Mouse (Mus musculus) limb, embryonic 11.5 days (tissue): ENCODE measurements at regions not wholly inside any gene's neighbourhood (a gene's known extent, or its start where the extent isn't known, plus 50 kb on each side); places are given as distances from the start of the nearest gene placed in this dataset.
"Not testable (repeated sequence)": the region's sequence is repeated elsewhere in the genome, so short reads cannot be mapped to it uniquely, and the experiment has no call there.

Experiments
- ATAC-seq: fragments of 200-750 bp; cut with Nextera tagmentation; 2 replicates; pipeline ENCODE4 v1.8.0; 2017; ENCODE audit warnings: low read depth; ENCODE audit not compliant: insufficient number of reproducible peaks, low FRiP score, low TSS enrichment
- DNase-seq: peaks from one replicate; pipeline ENCODE4 v3.0.0-alpha.2; 2015; ENCODE audit warnings: low spot score
- H3K27ac ChIP-seq: fragments of 300-500 bp; sonication (generic); replicated peaks from 2 replicates; pipeline ENCODE4 v1.5.1; 2014; ENCODE audit warnings: low read depth, mild to moderate bottlenecking, low read length
- H3K27me3 ChIP-seq: fragments of 300-500 bp; sonication (generic); 2 replicates; pipeline ENCODE4 v1.6.1; 2014; ENCODE audit warnings: mild to moderate bottlenecking, low read length, mixed read lengths; ENCODE audit not compliant: control insufficient read depth, insufficient read depth
- H3K36me3 ChIP-seq: fragments of 300-500 bp; sonication (generic); 2 replicates; pipeline ENCODE4 v1.6.1; 2014; ENCODE audit warnings: mild to moderate bottlenecking, low read length, moderate library complexity, mixed read lengths; ENCODE audit not compliant: control insufficient read depth, insufficient read depth
- H3K4me1 ChIP-seq: fragments of 300-500 bp; sonication (generic); 2 replicates; pipeline ENCODE4 v1.6.1; 2014; ENCODE audit warnings: low read length, mixed read lengths; ENCODE audit not compliant: control insufficient read depth, insufficient read depth
- H3K4me2 ChIP-seq: fragments of 300-500 bp; sonication (generic); 2 replicates; pipeline ENCODE4 v1.6.1; 2014; ENCODE audit warnings: low read depth, mild to moderate bottlenecking, moderate library complexity; ENCODE audit not compliant: severe bottlenecking
- H3K4me3 ChIP-seq: fragments of 300-500 bp; sonication (generic); 2 replicates; pipeline ENCODE4 v1.5.1; 2014; ENCODE audit warnings: low read depth, low read length
- H3K9ac ChIP-seq: fragments of 300-500 bp; sonication (generic); 2 replicates; pipeline ENCODE4 v1.6.1; 2014; ENCODE audit warnings: mild to moderate bottlenecking, low read length
- H3K9me3 ChIP-seq: fragments of 300-500 bp; sonication (generic); 2 replicates; pipeline ENCODE4 v1.6.1; 2016; ENCODE audit warnings: low read length; ENCODE audit not compliant: control insufficient read depth
- WGBS: fragments of 180-500 bp; shearing (Covaris S2); extraction: QIAGEN DNeasy Blood & Tissue Kit; methylation state at CpG from one replicate; pipeline ENCODE4 v1.1.7; 2014; 5-methylcytosine and 5-hydroxymethylcytosine counted together

DNA sequence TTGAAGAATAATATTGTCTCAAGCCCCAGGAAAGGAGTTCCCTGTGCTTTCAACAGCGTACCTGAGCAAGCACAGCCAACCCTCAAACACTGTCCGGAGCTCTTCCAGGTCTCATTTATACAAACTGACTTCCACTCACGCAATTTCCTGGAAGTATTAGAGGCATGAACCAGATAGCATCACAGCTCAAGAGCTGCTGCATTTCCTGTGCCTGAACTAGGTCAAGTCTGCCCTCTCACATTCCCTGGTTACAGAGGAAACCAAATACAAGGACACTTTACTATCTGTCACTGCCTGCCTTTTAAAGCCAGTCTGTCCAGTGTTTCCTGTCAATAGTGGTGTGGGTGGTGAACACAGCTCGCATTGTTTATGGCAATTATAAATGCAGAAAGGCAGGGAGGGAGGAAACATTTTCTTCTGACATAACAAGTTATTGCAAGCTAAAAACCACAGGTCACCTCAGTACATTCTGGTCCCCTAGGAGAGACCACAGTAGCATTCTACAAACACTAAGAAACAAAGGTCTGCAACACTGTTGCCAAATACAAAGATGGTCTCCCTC, 120.3 kb upstream of the Intu start:
- ATAC-seq, result no peak
- Histone ChIP-seq H3K9me3 (no peaks in the 10 kb centered on the region), H3K4me1 (0 out of 2 replicates have a peak, but pooled peaks cover 6% of the 10 kb centered on the region), H3K4me2 (no peak overlapping the region), H3K9ac (no peak overlapping the region), H3K27me3 (no peaks in the 10 kb centered on the region), H3K4me3 (no peak overlapping the region), H3K27ac (no peak overlapping the region), H3K36me3 (no peaks in the 10 kb centered on the region)
- 71% methylated on average over 4 of the region's 4 CpGs for WGBS
- no peak for DNase-seq

DNA sequence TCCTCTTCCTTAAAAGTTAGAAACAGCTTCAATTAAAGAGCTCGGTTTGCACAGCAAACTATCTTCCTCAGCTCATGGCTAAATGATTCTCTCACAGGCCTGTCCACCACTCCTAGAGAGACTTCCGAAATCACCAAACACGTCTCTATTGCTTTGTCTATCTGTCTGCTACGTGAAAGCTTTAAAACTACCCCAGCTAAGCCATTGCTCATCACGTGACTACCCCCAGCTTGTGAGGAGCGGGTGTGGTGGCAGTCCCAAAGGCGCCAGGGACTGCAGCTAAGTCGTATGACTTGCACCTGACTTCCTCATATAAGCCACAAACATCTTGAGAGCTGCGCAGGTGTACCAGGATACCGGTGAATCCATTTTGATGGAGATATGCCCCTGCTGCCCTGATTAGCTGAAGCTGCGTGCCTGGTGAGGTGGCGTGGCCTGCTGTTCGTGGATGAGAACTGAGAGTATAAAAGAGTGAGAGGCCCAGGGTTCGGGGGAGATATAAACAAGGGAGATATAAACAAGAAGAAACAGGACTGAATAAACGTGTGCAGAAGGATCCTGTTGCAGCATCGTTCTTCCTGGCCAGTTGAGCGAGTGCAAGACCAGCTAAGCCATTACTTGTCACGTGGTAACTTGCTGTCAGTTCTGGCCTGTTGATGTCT, 105.8 kb upstream of the Intu start:
- not testable (repeated sequence) for H3K9me3 ChIP-seq, H3K4me2 ChIP-seq, H3K4me1 ChIP-seq, H3K36me3 ChIP-seq, H3K27ac ChIP-seq, H3K27me3 ChIP-seq, ATAC-seq, DNase-seq, H3K4me3 ChIP-seq, H3K9ac ChIP-seq
- 66% methylated on average over 16 of the region's 18 CpGs for WGBS

DNA sequence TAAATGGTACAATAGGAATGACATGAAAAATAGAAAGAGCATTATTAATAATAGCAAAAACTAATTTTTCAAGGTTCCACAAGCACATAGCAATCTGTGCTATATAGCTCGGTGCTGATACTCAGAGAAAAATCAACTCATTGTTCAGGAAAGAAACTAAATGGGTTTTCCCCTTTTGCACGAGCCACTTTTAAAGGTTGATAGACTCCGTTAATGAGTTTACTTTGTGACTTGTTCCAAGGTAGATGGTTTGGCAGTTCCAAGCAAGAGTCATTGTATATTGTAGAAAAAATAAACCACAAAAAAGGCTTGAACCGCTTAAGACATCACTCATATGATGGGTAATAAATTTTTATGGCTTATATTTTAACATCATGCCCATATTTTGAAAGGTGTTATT, 105.0 kb upstream of the Intu start:
- Histone ChIP-seq H3K27me3 (no peaks in the 10 kb centered on the region), H3K4me1 (no peaks in the 10 kb centered on the region; the same call in 1 of the 2 replicates), H3K4me3 (no peak overlapping the region), H3K4me2 (no peak overlapping the region), H3K36me3 (no peaks in the 10 kb centered on the region), H3K9me3 (no peaks in the 10 kb centered on the region), H3K27ac (no peak overlapping the region), H3K9ac (no peak overlapping the region)
- DNase-seq, result no peak
- 75% methylated on average over 4 of the region's 4 CpGs for WGBS
- no peak for ATAC-seq

DNA sequence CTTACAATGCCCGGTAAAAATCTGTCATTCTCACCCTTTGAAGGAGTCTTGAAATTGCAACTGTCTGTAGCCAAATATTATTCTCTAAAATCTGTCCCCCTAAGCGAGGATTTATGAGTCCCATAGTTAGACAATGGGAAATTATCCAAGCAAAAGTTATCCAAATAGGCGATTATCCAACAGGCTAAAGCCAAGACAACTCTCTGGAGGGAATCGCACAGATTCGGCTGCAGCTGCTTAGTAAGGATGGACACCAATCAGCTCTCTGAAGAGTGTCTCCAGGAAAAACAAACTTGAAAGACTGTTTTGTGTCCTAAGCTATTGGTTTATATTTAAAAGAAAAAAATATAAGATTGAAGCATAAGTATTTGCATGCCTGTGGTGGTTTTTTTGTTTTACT, 103.1 kb upstream of the Intu start:
- H3K4me2 ChIP-seq, result no peak overlapping the region
- ATAC-seq (no peak), DNase-seq (no peak)
- H3K4me3 ChIP-seq, result no peak overlapping the region
- no peaks in the 10 kb centered on the region for H3K27me3 ChIP-seq
- H3K36me3 ChIP-seq, result no peaks in the 10 kb centered on the region
- 88% methylated on average over 5 of the region's 5 CpGs for WGBS
- H3K4me1 ChIP-seq, result no peaks in the 10 kb centered on the region; the same call in 1 of the 2 replicates
- H3K9me3 ChIP-seq, result no peaks in the 10 kb centered on the region
- no peak overlapping the region for H3K27ac ChIP-seq
- no peak overlapping the region for H3K9ac ChIP-seq

DNA sequence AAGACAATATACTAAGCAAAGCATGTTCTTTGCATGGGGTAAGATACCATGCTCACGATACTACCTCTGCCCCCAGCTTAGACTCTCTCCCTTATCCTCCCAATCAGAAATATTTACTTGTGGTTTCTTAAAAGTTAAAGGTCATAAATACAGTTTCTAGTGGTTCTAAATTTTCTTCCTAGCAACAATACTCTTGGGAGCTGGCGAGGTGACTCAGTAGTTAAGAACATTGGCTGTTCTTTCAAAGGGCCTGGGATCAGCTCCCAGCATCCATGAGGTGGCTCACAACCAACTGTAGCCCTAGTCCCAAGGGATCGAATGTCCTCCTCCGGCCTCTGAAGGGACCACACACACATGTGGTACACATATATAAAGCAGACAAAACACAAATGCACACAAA, 92.8 kb upstream of the Intu start:
- H3K4me2 ChIP-seq, result no peak overlapping the region
- no peak overlapping the region for H3K9ac ChIP-seq
- H3K4me1 ChIP-seq, result peaks cover 3% of the 10 kb centered on the region
- WGBS, result 93% methylated on average over 4 of the region's 4 CpGs
- no peak overlapping the region for H3K27ac ChIP-seq
- 0 out of 2 replicates have a peak, but pooled peaks cover 2% of the 10 kb centered on the region for H3K27me3 ChIP-seq
- H3K9me3 ChIP-seq, result no peaks in the 10 kb centered on the region
- no peaks in the 10 kb centered on the region for H3K36me3 ChIP-seq
- no peak for DNase-seq
- ATAC-seq, result no peak
- no peak overlapping the region for H3K4me3 ChIP-seq

DNA sequence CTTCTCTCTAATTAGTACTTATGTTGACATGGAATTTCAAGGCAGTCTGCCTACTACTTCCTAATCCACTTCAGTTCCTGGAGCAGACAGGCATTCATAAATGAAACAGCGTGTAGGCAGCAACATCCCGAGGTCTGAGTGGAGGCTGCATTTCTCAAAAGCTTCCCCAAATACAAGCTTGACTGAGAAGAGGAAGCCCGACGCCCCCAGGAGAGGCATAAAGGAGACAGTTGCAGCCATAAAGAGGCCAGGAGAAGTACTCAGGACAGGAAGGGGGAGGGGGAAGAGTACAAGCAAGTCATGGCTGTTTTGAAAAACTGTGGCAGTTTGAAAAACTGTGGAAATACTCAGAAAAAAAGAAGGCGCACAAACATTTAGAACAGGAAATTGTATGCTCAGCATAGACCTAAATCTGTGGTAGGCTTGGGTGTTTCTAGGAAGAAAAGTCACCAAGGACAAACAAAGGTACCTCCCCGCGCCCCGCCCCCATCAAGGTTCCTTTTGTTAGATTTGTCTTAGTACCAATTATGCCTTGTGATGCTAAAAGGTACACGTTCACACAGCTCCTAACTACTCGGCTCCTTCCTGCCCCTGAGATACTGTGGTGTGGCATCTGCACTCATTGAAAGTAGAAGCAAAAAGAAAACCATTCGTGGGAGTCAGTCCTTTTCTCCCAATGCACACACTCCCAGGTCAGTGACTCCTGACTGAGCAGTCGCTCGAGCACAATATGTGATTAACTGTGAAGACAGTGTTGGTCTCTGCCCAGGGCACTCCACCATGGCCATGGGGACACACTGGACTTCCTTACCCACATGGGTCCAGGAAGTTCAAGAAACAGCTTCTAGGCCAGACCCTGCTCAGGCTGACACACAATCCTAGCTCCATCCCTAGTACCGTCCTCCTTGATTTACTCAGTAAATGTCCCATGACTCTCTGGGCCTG, 89.7 kb upstream of the Intu start:
- no peak overlapping the region for H3K27ac ChIP-seq
- H3K9me3 ChIP-seq, result no peaks in the 10 kb centered on the region
- H3K4me2 ChIP-seq, result no peak overlapping the region
- ATAC-seq (no peak), DNase-seq (no peak)
- 0 out of 2 replicates have a peak, but pooled peaks cover 2% of the 10 kb centered on the region for H3K27me3 ChIP-seq
- H3K4me3 ChIP-seq, result no peak overlapping the region
- no peaks in the 10 kb centered on the region for H3K36me3 ChIP-seq
- peaks cover 3% of the 10 kb centered on the region for H3K4me1 ChIP-seq
- WGBS, result 61% methylated on average over 14 of the region's 14 CpGs
- no peak overlapping the region; the same call in 1 of the 2 replicates for H3K9ac ChIP-seq

DNA sequence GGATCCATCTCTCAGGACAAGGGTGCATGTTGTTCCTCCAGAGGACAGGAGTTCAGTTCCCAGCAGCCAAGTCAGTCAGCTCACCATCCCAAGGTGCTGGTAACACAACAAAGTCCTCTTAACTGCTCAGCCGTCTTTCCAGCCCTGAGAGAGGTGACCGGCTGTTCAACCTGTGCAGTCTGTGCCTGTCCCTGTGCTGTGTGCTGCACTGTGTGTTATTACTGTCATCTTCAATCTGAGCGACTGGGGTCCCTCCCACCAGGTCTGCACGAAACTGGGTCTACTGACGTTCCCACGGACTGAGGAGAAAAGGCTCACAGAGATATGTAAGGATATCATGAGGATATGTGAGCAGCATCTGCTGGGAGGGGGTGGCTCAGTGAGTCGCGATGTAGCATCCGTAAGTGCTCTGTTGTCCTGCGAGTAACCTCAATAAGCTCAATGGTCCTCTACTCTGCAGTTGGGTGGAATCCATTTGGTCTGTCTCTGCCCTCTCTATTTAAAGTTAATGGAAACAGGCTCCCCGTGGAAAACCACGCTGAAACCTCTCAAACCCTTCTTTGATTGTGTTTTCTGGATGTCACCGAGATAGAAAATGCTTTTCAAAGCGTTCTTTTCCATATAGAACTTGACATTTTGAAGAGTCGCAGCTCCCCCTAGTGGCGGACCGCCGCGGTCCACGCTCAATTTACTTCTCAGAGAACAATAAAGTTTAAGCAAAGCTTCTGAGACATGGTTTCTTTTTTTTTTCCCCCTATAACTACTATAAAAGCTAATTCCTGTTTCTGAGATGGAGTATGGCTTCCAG, 87.1 kb upstream of the Intu start:
- H3K36me3 ChIP-seq, result no peaks in the 10 kb centered on the region
- peaks cover 3% of the 10 kb centered on the region for H3K4me1 ChIP-seq
- H3K9ac ChIP-seq, result no peak overlapping the region
- H3K27me3 ChIP-seq, result 0 out of 2 replicates have a peak, but pooled peaks cover 2% of the 10 kb centered on the region
- ATAC-seq, result no peak
- H3K4me3 ChIP-seq, result no peak overlapping the region
- H3K27ac ChIP-seq, result no peak overlapping the region
- no peaks in the 10 kb centered on the region for H3K9me3 ChIP-seq
- H3K4me2 ChIP-seq, result no peak overlapping the region
- DNase-seq, result peak; percentile 92
- WGBS, result 36% methylated on average over 20 of the region's 20 CpGs

DNA sequence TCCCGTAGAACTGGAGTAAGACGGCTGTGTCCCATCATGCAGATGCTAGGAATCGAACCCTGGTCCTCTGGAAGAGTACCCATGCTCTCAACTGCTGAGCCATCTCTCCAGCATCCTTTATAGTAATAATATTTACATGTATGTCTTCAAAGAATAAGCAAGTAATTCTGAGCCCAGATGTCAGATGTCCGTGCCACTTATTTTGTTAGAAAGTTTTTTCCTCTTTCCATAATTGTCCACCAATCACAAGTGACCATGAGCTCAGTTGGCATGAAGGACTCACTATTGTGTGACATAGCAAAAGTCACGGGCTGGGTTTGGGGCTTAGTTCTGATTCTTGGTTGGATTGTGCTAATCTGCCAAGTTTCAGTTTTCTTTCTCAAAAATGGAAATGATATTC, 78.1 kb upstream of the Intu start:
- no peak overlapping the region for H3K27ac ChIP-seq
- H3K9ac ChIP-seq, result no peak overlapping the region
- WGBS, result 89% methylated on average over 5 of the region's 5 CpGs
- no peaks in the 10 kb centered on the region for H3K9me3 ChIP-seq
- H3K4me3 ChIP-seq, result no peak overlapping the region
- H3K36me3 ChIP-seq, result no peaks in the 10 kb centered on the region
- no peak for ATAC-seq
- DNase-seq, result no peak
- H3K4me1 ChIP-seq, result 0 out of 2 replicates have a peak, but pooled peaks cover 4% of the 10 kb centered on the region
- H3K4me2 ChIP-seq, result no peak overlapping the region
- H3K27me3 ChIP-seq, result no peaks in the 10 kb centered on the region
